Mouse (Mus musculus) stomach, postnatal 0 days (tissue): ENCODE measurements around the gene Vps25.

ENCODE experiments used
- CTCF ChIP-seq: IDR thresholded peaks from 2 replicates; pipeline ENCODE4 v1.5.1; 2016; ENCODE audit warnings: antibody characterized with exemption, low read depth, mild to moderate bottlenecking, moderate library complexity
- EP300 ChIP-seq: optimal IDR thresholded peaks from 2 replicates; pipeline ENCODE3; 2016; ENCODE audit warnings: antibody characterized with exemption

GRCm38 (mm10) chr11:101248258-101248994, 5.1 kb upstream of the Vps25 start:
- TF ChIP-seq CTCF (peak; percentile 81), EP300 (no peak)
